Mouse (Mus musculus) MEL (cell line): ENCODE measurements at regions not wholly inside any gene's neighbourhood (a gene's known extent, or its start where the extent isn't known, plus 50 kb on each side); places are given as distances from the start of the nearest gene placed in this dataset.

Experiments
- DNase-seq: peaks from one replicate; pipeline ENCODE4 v3.0.0; 2011; ENCODE audit warnings: low read depth, low spot score
- H3K27ac ChIP-seq: 2 replicates; pipeline ENCODE4 v1.5.1; 2012; ENCODE audit warnings: low read depth, mild to moderate bottlenecking, control low read depth, low read length, moderate library complexity; ENCODE audit not compliant: control insufficient read depth
- H3K27me3 ChIP-seq, 2 experiments: fragments of 150-350 bp in 1 of 2; sonication (generic) in 1 of 2; 2 replicates each; pipeline ENCODE4 v1.6.1; 2012; ENCODE audit warnings: low read length in 2 of 2, mild to moderate bottlenecking in 2 of 2, improper control_type of control experiment in 1 of 2, moderate library complexity in 1 of 2; ENCODE audit not compliant: insufficient read depth in 2 of 2, control insufficient read depth in 1 of 2
- H3K36me3 ChIP-seq, 2 experiments: 2 replicates each; pipeline ENCODE4 v1.6.1; 2012 to 2014; ENCODE audit warnings: low read length in 2 of 2, improper control_type of control experiment in 1 of 2, inconsistent platforms in 1 of 2, mild to moderate bottlenecking in 1 of 2; ENCODE audit not compliant: insufficient read depth in 2 of 2, control insufficient read depth in 1 of 2
- H3K4me1 ChIP-seq, 2 experiments: fragments of 150-350 bp in 1 of 2; sonication (generic) in 1 of 2; 2 replicates each; pipeline ENCODE4 v1.6.1; 2012; ENCODE audit warnings: low read length in 2 of 2, improper control_type of control experiment in 1 of 2, mild to moderate bottlenecking in 1 of 2; ENCODE audit not compliant: insufficient read depth in 2 of 2, control insufficient read depth in 1 of 2
- H3K4me3 ChIP-seq, 2 experiments: fragments of 150-350 bp in 1 of 2; sonication (generic) in 1 of 2; 2 replicates each; pipeline ENCODE4 v1.5.1; 2012; ENCODE audit warnings: low read depth in 2 of 2, low read length in 2 of 2, mild to moderate bottlenecking in 2 of 2, moderate library complexity in 2 of 2, control low read depth in 1 of 2, improper control_type of control experiment in 1 of 2; ENCODE audit not compliant: control insufficient read depth in 1 of 2, insufficient read depth in 1 of 2
- H3K79me2 ChIP-seq: 2 replicates; pipeline ENCODE4 v1.6.1; 2012; ENCODE audit warnings: mild to moderate bottlenecking, low read length, moderate library complexity; ENCODE audit not compliant: control insufficient read depth, poor library complexity, insufficient read depth
- H3K9ac ChIP-seq: 2 replicates; pipeline ENCODE4 v1.6.1; 2012; ENCODE audit warnings: low read depth, mild to moderate bottlenecking, control low read depth, low read length, moderate library complexity; ENCODE audit not compliant: control insufficient read depth, poor library complexity, severe bottlenecking
- H3K9me3 ChIP-seq: fragments of 150-350 bp; sonication (generic); replicated peaks from 2 replicates; pipeline ENCODE4 v1.6.1; 2012; ENCODE audit warnings: mild to moderate bottlenecking, low read length, improper control_type of control experiment, moderate library complexity; ENCODE audit not compliant: insufficient read depth
- BHLHE40 ChIP-seq: IDR thresholded peaks from 2 replicates; pipeline ENCODE4 v1.6.1; 2012; ENCODE audit warnings: low read depth, mild to moderate bottlenecking, inconsistent platforms, low read length, improper control_type of control experiment, borderline replicate concordance
- CHD1 ChIP-seq: IDR thresholded peaks from 2 replicates; pipeline ENCODE4 v1.6.1; 2012; ENCODE audit warnings: low read depth, mild to moderate bottlenecking, inconsistent platforms, low read length, improper control_type of control experiment
- CTCF ChIP-seq, 3 experiments: IDR thresholded peaks in 2 of 3; conservative IDR thresholded peaks in 1 of 3; 2 replicates each; pipeline ENCODE4 v1.5.1; 2011 to 2012; ENCODE audit warnings: low read length in 3 of 3, low read depth in 2 of 3, mild to moderate bottlenecking in 2 of 3, improper control_type of control experiment in 1 of 3, inconsistent platforms in 1 of 3, mixed read lengths in 1 of 3, moderate library complexity in 1 of 3; ENCODE audit not compliant: control insufficient read depth in 1 of 3, insufficient read depth in 1 of 3, poor library complexity in 1 of 3, severe bottlenecking in 1 of 3
- GABPA ChIP-seq: IDR thresholded peaks from 2 replicates; pipeline ENCODE4 v1.6.1; 2012; ENCODE audit warnings: low read depth, mild to moderate bottlenecking, inconsistent platforms, low read length, improper control_type of control experiment, moderate library complexity
- HCFC1 ChIP-seq: IDR thresholded peaks from 2 replicates; pipeline ENCODE4 v1.6.1; 2012; ENCODE audit warnings: low read depth, mild to moderate bottlenecking, inconsistent platforms, low read length, improper control_type of control experiment, moderate library complexity
- KAT2A ChIP-seq: conservative IDR thresholded peaks from 2 replicates; pipeline ENCODE4 v1.6.1; 2012; ENCODE audit warnings: low read depth, low read length, improper control_type of control experiment, inconsistent platforms
- MAFK ChIP-seq: IDR thresholded peaks from 2 replicates; pipeline ENCODE4 v1.6.1; 2011; ENCODE audit warnings: low read depth, mild to moderate bottlenecking, low read length, improper control_type of control experiment, borderline replicate concordance
- MAZ ChIP-seq: IDR thresholded peaks from 2 replicates; pipeline ENCODE4 v1.6.1; 2012; ENCODE audit warnings: low read depth, mild to moderate bottlenecking, inconsistent platforms, low read length, improper control_type of control experiment
- NRF1 ChIP-seq: IDR thresholded peaks from 2 replicates; pipeline ENCODE4 v1.6.1; 2014; ENCODE audit warnings: low read depth, mild to moderate bottlenecking, inconsistent platforms, low read length, improper control_type of control experiment, moderate library complexity; ENCODE audit not compliant: poor library complexity, insufficient read depth, severe bottlenecking
- POLR2AphosphoS2 ChIP-seq: IDR thresholded peaks from 2 replicates; pipeline ENCODE4 v1.6.1; 2011; ENCODE audit warnings: low read length, improper control_type of control experiment
- RCOR1 ChIP-seq: IDR thresholded peaks from 2 replicates; pipeline ENCODE4 v1.6.1; 2012; ENCODE audit warnings: low read depth, mild to moderate bottlenecking, inconsistent platforms, low read length, improper control_type of control experiment
- SIN3A ChIP-seq: IDR thresholded peaks from 2 replicates; pipeline ENCODE4 v1.6.1; 2012; ENCODE audit warnings: low read length, improper control_type of control experiment, inconsistent platforms
- SMC3 ChIP-seq: IDR thresholded peaks from 2 replicates; pipeline ENCODE4 v1.6.1; 2011; ENCODE audit warnings: low read depth, low read length, improper control_type of control experiment
- TCF12 ChIP-seq: IDR thresholded peaks from 2 replicates; pipeline ENCODE4 v1.6.1; 2014; ENCODE audit warnings: low read depth, mild to moderate bottlenecking, inconsistent platforms, low read length, improper control_type of control experiment, moderate library complexity
- UBTF ChIP-seq: IDR thresholded peaks from 2 replicates; pipeline ENCODE4 v1.6.1; 2012; ENCODE audit warnings: low read depth, mild to moderate bottlenecking, inconsistent platforms, low read length, improper control_type of control experiment, moderate library complexity, borderline replicate concordance; ENCODE audit not compliant: insufficient read depth
- USF1 ChIP-seq: IDR thresholded peaks from 2 replicates; pipeline ENCODE4 v1.6.1; 2014; ENCODE audit warnings: low read depth, mild to moderate bottlenecking, inconsistent platforms, low read length, improper control_type of control experiment, moderate library complexity
- USF2 ChIP-seq, 2 experiments: IDR thresholded peaks; 2 replicates each; pipeline ENCODE4 v1.6.1; 2011 to 2012; ENCODE audit warnings: improper control_type of control experiment in 2 of 2, low read length in 2 of 2, borderline replicate concordance in 1 of 2, inconsistent platforms in 1 of 2, low read depth in 1 of 2, mild to moderate bottlenecking in 1 of 2; ENCODE audit not compliant: insufficient read depth in 1 of 2
- ZKSCAN1 ChIP-seq: IDR thresholded peaks from 2 replicates; pipeline ENCODE4 v1.6.1; 2012; ENCODE audit warnings: low read depth, mild to moderate bottlenecking, inconsistent platforms, low read length, improper control_type of control experiment, moderate library complexity
- ZMIZ1 ChIP-seq: IDR thresholded peaks from 2 replicates; pipeline ENCODE4 v1.6.1; 2012; ENCODE audit warnings: low read depth, mild to moderate bottlenecking, inconsistent platforms, low read length, improper control_type of control experiment, moderate library complexity

DNA sequence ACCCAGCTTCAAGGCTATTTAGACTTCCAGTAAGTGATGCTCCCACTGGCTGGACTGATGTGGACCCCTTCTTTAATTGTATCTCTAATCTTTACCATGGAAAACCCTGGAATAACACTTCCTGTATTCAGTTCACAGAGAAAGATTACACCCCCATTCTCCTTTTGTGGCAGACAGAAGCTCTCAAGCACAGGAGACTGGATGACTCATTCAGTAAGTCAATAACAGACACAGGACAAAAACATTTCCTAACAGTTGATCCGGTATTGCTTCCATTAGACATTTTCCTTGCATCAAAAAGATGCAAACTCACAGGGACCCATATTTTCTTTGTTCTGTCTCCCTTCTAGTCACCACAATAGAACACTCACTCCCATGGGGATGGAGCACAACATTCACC, 67.0 kb upstream of the Thbs1 start:
- Histone ChIP-seq H3K9me3 (no peaks in the 10 kb centered on the region), H3K36me3 (no peaks in the 10 kb centered on the region), H3K27me3 (no peaks in the 10 kb centered on the region), H3K4me1 (no peaks in the 10 kb centered on the region), H3K4me3 (no peak overlapping the region), H3K79me2 (no peaks in the 10 kb centered on the region), H3K27ac (no peak overlapping the region), H3K9ac (no peak overlapping the region)
- DNase-seq, result no peak
- TF ChIP-seq MAFK (no peak), POLR2AphosphoS2 (no peak), USF1 (no peak), MAZ (no peak), SMC3 (no peak), SIN3A (no peak), HCFC1 (no peak), RCOR1 (no peak), TCF12 (no peak), GABPA (no peak)

DNA sequence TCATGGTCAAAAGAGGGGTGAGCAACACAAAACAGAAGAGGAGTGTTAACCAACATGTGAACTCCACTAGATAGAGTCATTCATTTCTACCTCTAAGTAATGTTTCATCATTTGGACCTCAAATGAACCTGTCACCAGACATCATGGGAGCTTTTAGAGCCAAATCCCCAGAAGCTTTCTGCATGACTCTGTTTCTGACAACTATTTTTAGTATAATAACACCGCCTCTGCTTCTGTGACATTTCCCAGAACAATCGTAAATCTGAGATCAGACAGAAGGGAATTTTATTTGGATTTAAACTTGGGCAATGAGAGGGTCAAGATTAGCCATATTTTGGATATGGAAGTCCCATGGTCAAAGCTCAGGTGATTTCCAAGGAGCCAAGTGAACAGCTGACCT, 61.4 kb upstream of the Thbs1 start:
- H3K36me3 ChIP-seq, result no peaks in the 10 kb centered on the region
- no peak for DNase-seq
- TF ChIP-seq MAZ, result no peak
- TF ChIP-seq ZMIZ1, result no peak
- TF ChIP-seq USF2 (IDR thresholded peaks at IDR 0.05; ENCODE audit: borderline replicate concordance in 1 of 2, insufficient read depth in 1 of 2, low read depth in 1 of 2, low read length in 2 of 2), result no peak
- TF ChIP-seq POLR2AphosphoS2, result no peak
- TF ChIP-seq BHLHE40, result no peak
- no peak for TF ChIP-seq MAFK
- no peak for TF ChIP-seq UBTF
- TF ChIP-seq ZKSCAN1, result no peak
- no peak for TF ChIP-seq SMC3
- no peak for TF ChIP-seq CHD1
- TF ChIP-seq CTCF (IDR thresholded peaks at IDR 0.05 in 2 of 3, conservative IDR thresholded peaks at IDR 0.05 in 1 of 3; ENCODE audit: control insufficient read depth in 1 of 3, insufficient read depth in 1 of 3, low read depth in 2 of 3, low read length in 3 of 3, poor library complexity in 1 of 3, severe bottlenecking in 1 of 3), result no peak
- no peak for TF ChIP-seq KAT2A
- TF ChIP-seq NRF1, result no peak
- H3K4me3 ChIP-seq, result no peak overlapping the region
- H3K27ac ChIP-seq, result no peak overlapping the region
- H3K9ac ChIP-seq, result no peak overlapping the region
- H3K79me2 ChIP-seq, result no peaks in the 10 kb centered on the region
- no peaks in the 10 kb centered on the region for H3K27me3 ChIP-seq
- H3K9me3 ChIP-seq, result no peaks in the 10 kb centered on the region
- no peaks in the 10 kb centered on the region for H3K4me1 ChIP-seq
